Mouse (Mus musculus) stomach, postnatal 0 days (tissue): ENCODE results near the gene Tmem132d.

ENCODE experiments used
- CTCF ChIP-seq: IDR thresholded peaks from 2 replicates; pipeline ENCODE4 v1.5.1; 2016; ENCODE audit warnings: antibody characterized with exemption, low read depth, mild to moderate bottlenecking, moderate library complexity
- EP300 ChIP-seq: optimal IDR thresholded peaks from 2 replicates; pipeline ENCODE3; 2016; ENCODE audit warnings: antibody characterized with exemption

DNA sequence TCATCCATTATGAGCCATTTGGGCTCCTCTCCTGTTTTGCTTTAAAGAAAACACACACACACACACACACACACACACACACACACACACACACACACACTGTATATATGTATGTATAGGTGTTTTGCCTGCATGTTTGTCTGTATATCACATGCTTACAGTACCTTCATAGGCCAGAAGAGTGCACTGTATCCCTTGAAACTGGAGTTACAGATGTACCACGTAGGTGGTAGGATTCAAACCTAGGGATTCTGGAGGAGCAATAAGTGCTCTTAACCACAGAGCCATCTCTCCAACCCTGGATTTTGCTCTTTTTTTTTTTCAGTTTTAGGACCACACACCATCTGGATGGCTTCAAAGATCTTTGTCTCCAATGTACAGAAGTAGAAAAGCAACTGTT lies 610.9 kb downstream of the Tmem132d start:
- peak; percentile 51 for TF ChIP-seq CTCF
- TF ChIP-seq EP300 = no peak
